Mouse (Mus musculus) splenic B cell, adult 2 months (primary cell): ENCODE data around the gene Satb1.

Source experiments
- DNase-seq: peaks from one replicate; pipeline ENCODE4 v3.0.0-alpha.2; 2011; ENCODE audit warnings: low read depth, low spot score
- H3K27me3 ChIP-seq: 2 replicates; pipeline ENCODE4 v1.6.1; 2012; ENCODE audit warnings: mild to moderate bottlenecking, low read length, moderate library complexity, mixed read lengths; ENCODE audit not compliant: control insufficient read depth, poor library complexity, insufficient read depth, severe bottlenecking
- H3K36me3 ChIP-seq: 2 replicates; pipeline ENCODE4 v1.6.1; 2012; ENCODE audit warnings: mild to moderate bottlenecking, low read length, moderate library complexity, mixed read lengths; ENCODE audit not compliant: control insufficient read depth, poor library complexity, insufficient read depth, severe bottlenecking

The Satb1 gene

DNA sequence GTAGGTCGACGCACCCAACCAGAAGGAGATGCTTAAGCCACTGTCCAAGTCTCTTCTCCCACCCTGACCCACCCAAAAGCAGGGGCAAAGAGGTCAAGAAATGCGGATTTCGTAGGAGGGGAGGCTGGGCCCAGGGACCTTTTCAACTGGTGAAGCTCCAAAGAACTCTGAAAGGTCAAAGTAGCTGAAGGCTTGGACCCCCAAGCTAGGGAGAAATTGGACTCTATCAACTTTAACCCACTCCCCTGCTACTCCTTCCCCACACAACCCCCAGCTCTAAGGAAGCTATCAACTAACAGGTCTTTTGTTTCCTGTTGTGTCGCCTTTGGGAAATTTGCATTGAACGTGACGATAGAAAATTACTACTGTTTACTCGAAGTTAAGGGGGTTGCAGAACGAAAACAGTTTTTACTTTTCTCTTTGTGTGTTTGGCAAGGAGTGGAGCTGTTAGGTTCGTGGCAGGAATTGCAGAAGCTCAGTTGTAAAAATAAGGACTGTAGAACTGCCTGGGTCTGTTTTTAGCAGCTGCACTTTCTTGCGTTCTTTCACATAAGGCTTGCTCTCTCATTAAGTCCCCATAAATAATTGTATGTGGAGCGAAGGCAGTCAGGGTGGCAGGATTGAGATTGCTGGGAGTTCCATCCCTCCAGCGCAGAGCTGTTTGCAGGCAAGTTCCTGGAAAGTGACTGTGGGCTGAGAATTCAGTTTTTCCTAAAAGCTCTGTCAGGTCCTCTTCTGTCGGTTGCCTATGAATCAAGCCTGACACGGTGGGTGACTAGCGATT is 680 bp upstream of the Satb1 start:
- Histone ChIP-seq H3K36me3 (no peaks in the 10 kb centered on the region), H3K27me3 (no peaks in the 10 kb centered on the region)
- DNase-seq = peak; percentile 51

DNA sequence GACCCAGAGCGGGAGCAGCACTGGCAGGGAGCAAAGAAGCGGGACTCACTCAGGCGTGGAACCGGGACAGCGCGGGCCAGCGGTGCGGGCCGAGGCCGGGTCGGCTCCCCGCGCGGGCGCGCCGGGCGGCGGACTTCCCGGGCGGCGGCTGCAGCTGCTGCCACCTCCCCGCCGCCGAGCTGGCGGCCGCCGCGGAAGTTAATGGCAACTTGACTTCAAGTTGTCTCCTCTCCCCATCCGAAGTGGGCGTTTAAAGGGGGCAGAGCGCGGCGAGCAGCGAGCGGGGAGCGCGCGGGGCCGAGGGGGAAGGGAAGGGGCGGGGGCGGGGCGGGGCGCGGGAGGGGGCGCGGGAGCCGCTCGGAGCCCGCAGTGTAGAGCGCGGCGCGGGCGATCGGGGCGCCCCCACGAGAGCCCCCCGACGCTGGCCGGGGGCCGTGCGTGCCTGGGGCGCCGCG is 642 bp downstream of the Satb1 start:
- Histone ChIP-seq H3K27me3 (no peaks in the 10 kb centered on the region), H3K36me3 (no peaks in the 10 kb centered on the region)
- peak; percentile 82 for DNase-seq

DNA sequence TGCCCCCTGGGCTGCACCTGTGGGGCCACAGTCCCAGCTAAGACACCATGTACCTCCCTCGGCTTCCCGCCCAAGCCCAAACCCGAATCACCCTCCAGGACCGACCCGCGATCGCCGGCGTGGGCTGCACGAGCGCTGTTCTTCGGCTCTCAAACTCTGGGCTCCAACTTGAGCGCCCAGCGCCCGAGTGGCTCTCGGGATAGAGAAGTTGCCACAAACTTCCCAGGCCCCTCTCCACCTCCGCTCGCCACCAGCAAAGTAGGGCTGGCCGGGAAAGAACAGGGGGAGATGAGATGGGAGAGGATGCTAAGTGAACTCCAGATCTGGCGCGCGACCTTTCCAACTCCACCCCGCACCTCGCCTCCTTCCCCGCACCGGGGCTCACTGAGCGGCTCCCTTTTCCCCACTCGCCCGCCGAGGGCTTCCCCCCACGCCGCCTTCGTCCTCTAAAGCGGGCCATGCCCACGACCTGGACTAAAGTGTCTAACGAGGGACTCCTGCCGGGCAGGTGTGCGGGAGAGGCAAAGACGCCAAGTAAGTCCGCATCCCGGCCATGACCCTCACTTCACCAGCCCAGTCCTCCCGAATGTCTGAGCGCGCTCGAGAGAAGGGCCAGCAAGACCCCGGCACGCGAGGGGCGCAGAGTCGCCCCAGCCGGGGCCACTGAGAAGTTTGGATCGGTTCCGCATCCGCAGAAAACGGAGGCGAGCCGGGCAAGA is 1.2 kb downstream of the Satb1 start:
- Histone ChIP-seq H3K36me3 (no peaks in the 10 kb centered on the region), H3K27me3 (no peaks in the 10 kb centered on the region)
- DNase-seq = peak; percentile 51

- DNase-seq = peak; percentile 48
- H3K36me3 ChIP-seq = no peaks in the 10 kb centered on the region
- no peaks in the 10 kb centered on the region for H3K27me3 ChIP-seq
Observed at GRCm38 (mm10) chr17:51831121-51831701, 1.9 kb downstream of the Satb1 start.

DNA sequence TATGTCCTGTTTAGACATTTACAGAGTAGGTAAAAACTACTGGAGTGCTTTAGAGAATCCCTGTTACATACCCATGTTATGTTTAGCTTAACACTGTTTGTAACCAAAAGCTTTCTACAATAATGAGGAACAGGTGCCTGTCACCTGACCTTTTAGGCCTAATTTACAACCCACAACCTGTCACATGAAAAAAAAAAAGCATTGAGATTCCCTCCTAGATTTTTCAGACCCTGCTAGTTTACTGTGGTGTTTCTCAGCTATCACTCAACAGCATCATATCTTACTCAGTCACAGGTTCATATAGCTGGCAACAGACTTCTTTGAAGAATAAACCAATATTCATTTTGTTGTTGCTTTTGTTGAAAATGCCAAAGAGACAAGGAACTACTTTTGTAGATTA is 3.7 kb downstream of the Satb1 start:
- H3K27me3 ChIP-seq = no peaks in the 10 kb centered on the region
- H3K36me3 ChIP-seq = no peaks in the 10 kb centered on the region
- peak; percentile 71 for DNase-seq

GRCm38 (mm10) chr17:51827922-51828410 is 5.1 kb downstream of the Satb1 start:
- no peaks in the 10 kb centered on the region for H3K27me3 ChIP-seq
- no peak for DNase-seq
- no peaks in the 10 kb centered on the region for H3K36me3 ChIP-seq

DNA sequence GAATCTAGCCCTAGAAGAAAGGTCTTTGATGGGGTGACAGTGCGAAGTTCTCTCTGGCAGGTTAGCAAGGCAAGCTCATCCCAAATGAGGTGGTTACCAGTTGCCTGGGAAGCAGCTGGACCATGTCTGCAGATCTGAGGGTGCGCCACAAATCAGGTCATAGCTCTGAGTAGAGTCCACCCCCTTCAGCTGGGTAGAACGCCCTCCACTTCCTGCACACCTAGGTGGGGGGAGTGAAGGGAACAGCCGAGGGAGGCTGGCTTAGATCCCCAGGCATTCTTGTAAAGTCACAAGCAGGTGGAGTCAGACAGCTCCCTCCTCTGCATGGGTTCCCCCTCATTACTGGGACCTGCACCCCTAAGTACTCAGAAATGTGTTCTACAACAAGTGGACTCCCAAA is 6.6 kb downstream of the Satb1 start:
- H3K27me3 ChIP-seq = no peaks in the 10 kb centered on the region
- DNase-seq = peak; percentile 38
- no peaks in the 10 kb centered on the region for H3K36me3 ChIP-seq

GRCm38 (mm10) chr17:51814301-51814700 is 18.8 kb downstream of the Satb1 start:
- Histone ChIP-seq H3K27me3 (no peaks in the 10 kb centered on the region), H3K36me3 (peaks cover 3% of the 10 kb centered on the region)
- DNase-seq = peak; percentile 70

- H3K27me3 ChIP-seq = no peaks in the 10 kb centered on the region
- no peak for DNase-seq
- H3K36me3 ChIP-seq = peaks cover 3% of the 10 kb centered on the region
Observed at GRCm38 (mm10) chr17:51813784-51814120, 19.3 kb downstream of the Satb1 start.

GRCm38 (mm10) chr17:51812942-51813783 is 19.9 kb downstream of the Satb1 start:
- peak; percentile 70 for DNase-seq
- no peaks in the 10 kb centered on the region for H3K27me3 ChIP-seq
- H3K36me3 ChIP-seq = peaks cover 3% of the 10 kb centered on the region

DNA sequence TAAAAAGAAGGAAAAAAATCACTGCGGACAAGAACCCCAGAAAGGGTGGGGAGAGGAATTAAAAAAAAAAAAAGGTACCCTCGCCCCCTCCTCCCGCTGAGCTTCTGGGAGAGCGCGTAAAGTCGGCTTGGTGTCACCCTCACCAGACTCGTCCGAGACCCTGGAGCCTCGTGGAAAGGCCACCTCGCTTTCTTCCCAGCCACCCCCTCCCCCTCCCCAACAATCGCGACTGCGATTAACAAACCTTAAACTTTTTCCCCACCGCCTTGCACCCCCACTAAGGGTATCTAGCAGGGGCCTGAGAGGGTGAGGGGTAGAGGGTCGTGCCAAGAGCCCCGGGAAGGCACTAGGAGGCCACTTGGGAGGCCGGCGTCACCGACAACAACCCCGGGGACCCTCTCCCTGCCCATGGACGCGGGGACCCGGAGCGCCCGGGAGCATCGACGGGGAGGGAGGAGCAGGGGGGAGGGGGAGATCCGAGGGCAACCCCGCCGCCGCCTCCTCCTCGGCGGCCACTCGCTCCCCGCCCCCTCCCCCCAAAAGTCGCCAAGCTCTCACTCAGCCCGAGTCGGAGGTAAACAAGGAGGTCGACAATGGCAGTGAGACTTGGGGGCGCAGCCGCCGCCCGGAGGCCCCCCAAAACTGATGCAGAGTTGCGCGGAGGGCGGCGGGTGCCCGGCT is 20.7 kb downstream of the Satb1 start:
- DNase-seq = peak; percentile 38
- Histone ChIP-seq H3K36me3 (peaks cover 3% of the 10 kb centered on the region), H3K27me3 (no peaks in the 10 kb centered on the region)

DNA sequence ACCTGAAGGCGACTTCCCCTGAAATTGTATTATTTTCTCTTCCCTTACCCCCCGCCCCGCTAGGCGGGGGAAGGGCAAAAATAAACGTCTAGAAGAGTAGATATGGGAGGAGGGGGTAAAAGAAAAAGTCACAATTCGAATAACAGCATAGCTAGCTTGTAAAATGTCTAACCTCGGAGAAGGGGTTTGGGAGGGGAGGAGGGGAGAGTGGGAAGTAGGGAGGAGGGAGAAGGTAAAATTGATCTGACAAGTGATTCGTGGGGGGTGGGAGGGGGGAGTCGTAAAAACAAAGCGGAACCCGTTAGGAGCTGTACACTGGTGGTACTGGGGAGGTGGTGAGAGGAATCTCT is 21.2 kb downstream of the Satb1 start:
- peaks cover 3% of the 10 kb centered on the region for H3K36me3 ChIP-seq
- peak; percentile 24 for DNase-seq
- H3K27me3 ChIP-seq = no peaks in the 10 kb centered on the region

DNA sequence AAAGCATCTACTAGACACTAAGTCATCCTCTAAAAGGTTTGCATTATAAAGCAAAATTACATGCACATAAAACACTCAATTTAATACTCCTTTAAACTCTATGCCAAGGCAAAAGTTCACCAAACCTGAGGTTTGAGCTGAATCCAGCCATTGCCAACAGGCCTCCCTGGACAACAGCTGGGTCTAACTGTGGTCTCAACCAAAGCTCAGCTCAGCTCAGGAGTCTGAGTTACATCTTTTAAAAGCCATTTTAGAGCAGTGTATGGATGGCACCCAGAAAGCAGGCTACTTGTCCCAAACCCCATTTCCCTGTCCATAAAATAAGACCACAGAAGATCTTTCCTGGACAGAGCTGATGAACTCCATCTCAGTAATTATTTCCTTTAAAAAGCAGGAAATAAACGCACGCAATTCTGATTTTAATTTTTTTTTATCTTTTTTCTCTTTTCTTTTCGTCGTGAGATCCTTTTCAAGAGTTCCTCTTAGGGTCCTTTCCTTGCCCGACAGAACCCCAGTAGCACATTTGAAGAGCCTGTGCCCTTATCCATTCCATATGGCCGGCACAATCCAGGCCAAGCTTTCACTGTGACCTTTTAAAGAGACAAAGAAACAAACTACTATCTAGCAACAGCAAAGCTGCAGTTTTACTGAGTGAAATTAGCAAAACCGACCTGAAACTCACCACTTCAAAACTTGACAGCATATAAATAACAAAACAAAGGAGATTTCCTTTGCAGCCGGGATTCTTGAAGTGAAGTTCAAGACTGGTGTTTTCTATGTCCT is 21.8 kb downstream of the Satb1 start:
- peaks cover 1% of the 10 kb centered on the region; the same call in 1 of the 2 replicates for H3K36me3 ChIP-seq
- DNase-seq = peak; percentile 54

More for the DNA sequence above, 21.8 kb downstream of the Satb1 start:
- no peaks in the 10 kb centered on the region for H3K27me3 ChIP-seq
